ENCODE assay signal across 22 mouse cellular contexts in the genomic region with DNA sequence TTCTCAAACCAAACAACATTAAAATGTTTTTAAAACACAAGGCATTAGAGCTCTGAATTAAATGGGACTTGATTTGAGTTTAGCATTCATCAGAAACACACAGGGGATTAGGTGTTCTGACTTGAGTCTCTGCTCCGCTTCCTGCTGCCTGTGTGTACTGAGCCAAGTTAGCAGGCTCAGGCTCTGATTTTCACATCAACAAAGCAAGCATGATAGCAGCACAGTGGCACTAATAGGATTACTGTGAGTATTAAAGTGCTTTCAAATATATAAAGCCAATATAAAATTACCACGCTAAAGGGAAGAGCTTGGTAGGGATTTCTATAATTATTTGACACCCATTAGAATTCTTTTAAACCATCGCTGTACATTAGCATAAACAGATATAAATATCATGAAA.
A peak's percentile ranks its signal among the peaks of the same experiment; 100 is the strongest.
DNase-seq lines count a peak whose midpoint lies in the region; ATAC-seq and TF ChIP-seq lines count a peak whose summit lies in the region.
"Had no signal": no experiment of that assay in that cellular context is flagged by ENCODE, and none has a peak within 500 bp of the region (broad histone marks: within the 10 kb centered on the region; RNA-seq: fewer than 3 reads in every experiment).

No protein-coding gene starts in this region.

- H3K9ac ChIP-seq in forebrain, postnatal 0 days, result no peak overlapping the region
- no peak overlapping the region for H3K9ac ChIP-seq in intestine, postnatal 0 days (ENCODE audit: low read depth, low read length)
- H3K9ac ChIP-seq: hindbrain, embryonic 15.5 days; liver, postnatal 0 days had no signal

- intact Hi-C loops in left cerebral cortex, postnatal 4 days (cut with DNase I), result no loop called here

- H3K4me1 ChIP-seq in forebrain, postnatal 0 days (ENCODE audit: insufficient read depth), result no peaks in the 10 kb centered on the region
- H3K4me1 ChIP-seq in intestine, postnatal 0 days (replicated peaks; ENCODE audit: control insufficient read depth, insufficient read depth, low read length), result no peaks in the 10 kb centered on the region
- H3K4me1 ChIP-seq: hindbrain, embryonic 15.5 days; limb, embryonic 10.5 days had no signal

- H3K4me3 ChIP-seq in forebrain, postnatal 0 days (ENCODE audit: low read depth, low read length), result no peak overlapping the region
- no peak overlapping the region for H3K4me3 ChIP-seq in intestine, postnatal 0 days (ENCODE audit: low read depth, low read length)
- H3K4me3 ChIP-seq: hindbrain, embryonic 15.5 days; limb, embryonic 10.5 days; myocyte had no signal

- H3K9me3 ChIP-seq in forebrain, postnatal 0 days (ENCODE audit: low read length), result no peaks in the 10 kb centered on the region
- H3K9me3 ChIP-seq in intestine, postnatal 0 days (ENCODE audit: control insufficient read depth), result no peaks in the 10 kb centered on the region
- H3K9me3 ChIP-seq: G1E; hindbrain, embryonic 15.5 days; limb, embryonic 10.5 days had no signal

- no peak overlapping the region for H3K27ac ChIP-seq in forebrain, postnatal 0 days (ENCODE audit: low read depth, low read length)
- no peak overlapping the region for H3K27ac ChIP-seq in intestine, postnatal 0 days (ENCODE audit: low read depth, low read length)
- H3K27ac ChIP-seq: hindbrain, embryonic 15.5 days; kidney, postnatal 0 days; limb, embryonic 10.5 days had no signal

- peak; percentile 24 to 33 for DNase-seq in cerebellum, postnatal 14 days
- DNase-seq in cerebellum, adult 11-12 months, result no peak
- peak; percentile 6 for DNase-seq in left cerebral cortex, postnatal 4 days
- DNase-seq in left cerebral cortex, adult 8-10 months (ENCODE audit: low spot score in 2 of 2), result no peak
- DNase-seq in forebrain, postnatal 0 days, result peak; percentile 20
- DNase-seq in retina, embryonic 14.5 days (ENCODE audit: low spot score), result peak; percentile 47
- DNase-seq in testis, postnatal 10 days (ENCODE audit: low spot score), result no peak
- DNase-seq: adrenal gland, postnatal 10 days; cerebellum, adult 18-20 months; heart, postnatal 10 days; kidney, adult 11 months; layer of hippocampus, postnatal 36 days; liver, postnatal 0 days; lung, postnatal 10 days had no signal

- TF ChIP-seq CTCF in forebrain, postnatal 0 days (IDR thresholded peaks at IDR 0.05; ENCODE audit: low read depth), result no peak
- TF ChIP-seq CTCF in intestine, postnatal 0 days (IDR thresholded peaks at IDR 0.05; ENCODE audit: low read depth), result no peak

- no peak overlapping the region for H3K4me2 ChIP-seq in forebrain, postnatal 0 days (ENCODE audit: low read depth)
- H3K4me2 ChIP-seq in intestine, postnatal 0 days (replicated peaks; ENCODE audit: low read depth), result no peak overlapping the region
- H3K4me2 ChIP-seq: heart, embryonic 11.5 days; hindbrain, embryonic 15.5 days had no signal

- 0 out of 2 replicates have a peak, but pooled peaks have one; percentile 42 for ATAC-seq in forebrain, postnatal 0 days
- ATAC-seq in intestine, postnatal 0 days, result no peak
- ATAC-seq: activated CD4-positive, CD25-positive, alpha-beta regulatory T cell, adult 4 months; liver, postnatal 0 days had no signal

- no peaks in the 10 kb centered on the region for H3K36me3 ChIP-seq in forebrain, postnatal 0 days (ENCODE audit: insufficient read depth)
- no peaks in the 10 kb centered on the region for H3K36me3 ChIP-seq in intestine, postnatal 0 days (ENCODE audit: control insufficient read depth, insufficient read depth)
- H3K36me3 ChIP-seq: G1E; hindbrain, embryonic 15.5 days; limb, embryonic 10.5 days had no signal

- no peaks in the 10 kb centered on the region for H3K27me3 ChIP-seq in forebrain, postnatal 0 days (ENCODE audit: insufficient read depth, low read length)
- no peaks in the 10 kb centered on the region for H3K27me3 ChIP-seq in intestine, postnatal 0 days (replicated peaks; ENCODE audit: control insufficient read depth, insufficient read depth, low read length)
- H3K27me3 ChIP-seq: hindbrain, embryonic 15.5 days had no signal

- 12% methylated on average over 3 of the region's 3 CpGs for WGBS in forebrain, postnatal 0 days
- 62% methylated on average over 3 of the region's 3 CpGs for WGBS in intestine, postnatal 0 days

Comparison
In these comparisons a context has a peak if more than half of its experiments do, and no peak if none do; other contexts are left out.
1. DNase-seq: peak in cerebellum, postnatal 14 days (2 of 2), left cerebral cortex, postnatal 4 days (single experiment), forebrain, postnatal 0 days (single experiment) and retina, embryonic 14.5 days (single experiment); none in cerebellum, adult 11-12 months (single experiment), left cerebral cortex, adult 8-10 months (0 of 2) and testis, postnatal 10 days (single experiment).